Mouse (Mus musculus): ENCODE data around the gene Nup93. TPM values are rescaled to one million over a fixed set of nuclear protein-coding genes. Genes with fewer than 3 reads are reported as not detected.

Nup93 gene
- polyA plus RNA-seq, 1 experiment from 2014 or later: 54.0 TPM

DNA sequence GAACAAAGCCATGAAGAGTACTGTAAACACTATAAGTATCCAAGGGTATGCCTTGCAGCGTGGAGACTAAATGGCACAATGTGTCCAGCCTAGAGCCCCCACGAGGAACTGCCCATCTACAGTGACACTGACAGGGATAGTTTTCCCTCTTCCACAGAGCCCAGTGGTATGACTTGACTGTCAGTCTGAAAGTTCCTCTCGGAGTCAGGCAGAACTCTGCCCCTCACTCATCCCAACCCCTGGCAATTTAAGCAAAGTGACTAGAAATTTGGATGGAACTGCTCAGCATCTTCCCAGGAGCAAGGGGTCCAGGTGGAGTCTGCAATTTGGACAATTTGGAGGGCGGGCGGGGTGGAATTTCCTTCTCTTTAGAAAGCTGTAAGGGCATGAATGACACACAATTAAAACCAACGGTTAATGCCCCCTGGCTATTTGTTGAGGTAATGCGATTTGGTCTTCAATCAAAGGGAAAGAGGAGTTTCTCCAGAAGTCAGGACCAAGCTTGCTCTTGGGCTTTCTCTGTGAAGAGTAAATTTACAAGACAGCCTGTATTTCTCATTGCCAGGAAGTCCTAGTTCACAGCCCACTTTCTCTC lies 39.6 kb upstream of the Nup93 start:
- Histone ChIP-seq H3K4me1 (ENCODE audit: control insufficient read depth, insufficient read depth, low read depth, low read length) (peaks cover 18% of the 10 kb centered on the region), H3K9ac (ENCODE audit: low read depth, low read length) (no peak overlapping the region), H3K9me3 (ENCODE audit: control insufficient read depth, low read length) (no peaks in the 10 kb centered on the region), H3K4me3 (ENCODE audit: low read length) (no peak overlapping the region), H3K4me2 (ENCODE audit: low read length) (no peak overlapping the region), H3K27ac (ENCODE audit: low read depth, low read length) (no peak overlapping the region), H3K27me3 (replicated peaks; ENCODE audit: control insufficient read depth, insufficient read depth, low read length) (peaks cover 42% of the 10 kb centered on the region), H3K36me3 (ENCODE audit: control insufficient read depth, insufficient read depth, low read length) (no peaks in the 10 kb centered on the region)
- ATAC-seq: no peak
- 35% methylated on average over 7 of the region's 7 CpGs for WGBS

DNA sequence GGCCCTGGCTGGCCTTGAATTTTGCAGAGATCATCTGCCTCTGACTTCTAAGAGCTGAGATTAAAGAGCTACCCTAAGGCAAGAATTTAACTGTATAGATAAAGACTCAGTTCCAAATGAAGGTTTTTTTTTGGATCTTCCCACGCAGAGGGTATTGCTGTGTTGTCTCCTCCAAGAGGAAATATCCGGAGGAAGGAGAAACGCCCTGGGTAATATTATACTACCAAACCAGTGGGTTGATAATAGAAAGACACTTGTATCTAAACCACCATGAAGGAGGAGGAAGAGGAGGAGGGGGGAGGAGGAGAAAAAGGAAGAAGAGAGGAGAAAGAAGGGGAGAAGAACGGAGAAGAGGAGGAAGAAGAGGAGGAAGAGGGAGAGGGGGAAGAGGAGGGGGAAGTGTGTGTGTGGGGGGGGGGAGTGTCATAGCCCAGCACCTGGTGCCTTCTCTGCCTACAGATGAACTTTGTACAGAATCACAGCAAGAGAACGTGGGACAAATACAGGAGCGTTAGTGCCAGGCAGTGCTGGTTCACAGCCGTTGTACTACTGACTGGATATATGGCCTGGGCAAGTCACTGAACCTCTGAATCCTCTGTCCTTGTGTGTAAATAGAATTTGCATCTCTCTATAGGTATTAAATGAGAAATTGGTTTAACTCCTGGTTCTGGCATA lies 36.5 kb upstream of the Nup93 start:
- Histone ChIP-seq H3K4me2 (ENCODE audit: low read length) (no peak overlapping the region), H3K27me3 (replicated peaks; ENCODE audit: control insufficient read depth, insufficient read depth, low read length) (peaks cover 41% of the 10 kb centered on the region)

DNA sequence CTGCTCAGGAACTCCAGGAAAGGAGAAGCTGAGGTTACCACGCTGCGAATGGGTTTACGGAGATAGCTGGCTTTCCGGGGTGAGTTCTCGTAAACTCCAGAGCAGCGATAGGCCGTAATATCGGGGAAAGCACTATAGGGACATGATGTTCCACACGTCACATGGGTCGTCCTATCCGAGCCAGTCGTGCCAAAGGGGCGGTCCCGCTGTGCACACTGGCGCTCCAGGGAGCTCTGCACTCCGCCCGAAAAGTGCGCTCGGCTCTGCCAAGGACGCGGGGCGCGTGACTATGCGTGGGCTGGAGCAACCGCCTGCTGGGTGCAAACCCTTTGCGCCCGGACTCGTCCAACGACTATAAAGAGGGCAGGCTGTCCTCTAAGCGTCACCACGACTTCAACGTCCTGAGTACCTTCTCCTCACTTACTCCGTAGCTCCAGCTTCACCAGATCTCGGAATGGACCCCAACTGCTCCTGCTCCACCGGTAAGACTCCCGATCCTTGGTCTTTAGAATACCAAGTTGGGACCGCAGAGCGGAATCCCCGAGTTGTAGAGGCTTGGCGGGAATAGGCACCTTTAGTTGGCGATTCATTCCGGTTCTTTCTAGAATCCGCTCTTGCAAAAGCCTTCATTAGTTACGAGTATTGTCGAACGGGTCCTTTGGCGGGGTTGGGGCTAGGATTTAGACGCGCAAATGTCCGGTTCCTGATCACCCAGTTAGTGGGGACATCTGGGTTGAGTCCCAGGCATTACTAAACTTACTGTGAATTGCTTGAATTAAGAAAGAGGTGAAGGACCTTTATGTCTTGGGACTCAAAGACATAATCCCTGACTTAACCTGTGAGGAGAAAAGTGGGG lies 35.3 kb upstream of the Nup93 start, which contains the start of gene Mt1:
TSS of gene Mt1 (plus strand) at position 226 of the 856 bp plus-strand sequence.
- Histone ChIP-seq H3K4me1 (ENCODE audit: control insufficient read depth, insufficient read depth, low read depth, low read length) (peaks cover 19% of the 10 kb centered on the region), H3K36me3 (ENCODE audit: control insufficient read depth, insufficient read depth, low read length) (no peaks in the 10 kb centered on the region), H3K27ac (ENCODE audit: low read depth, low read length) (no peak within 1 kb of the TSS), H3K27me3 (replicated peaks; ENCODE audit: control insufficient read depth, insufficient read depth, low read length) (peaks cover 45% of the 10 kb centered on the region), H3K9me3 (ENCODE audit: control insufficient read depth, low read length) (no peaks in the 10 kb centered on the region), H3K9ac (ENCODE audit: low read depth, low read length) (peak within 1 kb of the TSS; percentile 6), H3K4me2 (ENCODE audit: low read length) (peak within 1 kb of the TSS; percentile 76), H3K4me3 (ENCODE audit: low read length) (peak within 1 kb of the TSS; percentile 37)
- under 1% methylated on average over 50 of the region's 50 CpGs for WGBS
- ATAC-seq: peak; percentile 87

More for the DNA sequence above, 36.5 kb upstream of the Nup93 start:
- WGBS: 70% methylated on average over 7 of the region's 7 CpGs
- H3K27ac ChIP-seq (ENCODE audit: low read depth, low read length): no peak overlapping the region
- H3K4me1 ChIP-seq (ENCODE audit: control insufficient read depth, insufficient read depth, low read depth, low read length): peaks cover 18% of the 10 kb centered on the region
- no peaks in the 10 kb centered on the region for H3K9me3 ChIP-seq (ENCODE audit: control insufficient read depth, low read length)
- no peak overlapping the region for H3K4me3 ChIP-seq (ENCODE audit: low read length)
- no peak for ATAC-seq
- no peak overlapping the region for H3K9ac ChIP-seq (ENCODE audit: low read depth, low read length)
- H3K36me3 ChIP-seq (ENCODE audit: control insufficient read depth, insufficient read depth, low read length): no peaks in the 10 kb centered on the region

DNA sequence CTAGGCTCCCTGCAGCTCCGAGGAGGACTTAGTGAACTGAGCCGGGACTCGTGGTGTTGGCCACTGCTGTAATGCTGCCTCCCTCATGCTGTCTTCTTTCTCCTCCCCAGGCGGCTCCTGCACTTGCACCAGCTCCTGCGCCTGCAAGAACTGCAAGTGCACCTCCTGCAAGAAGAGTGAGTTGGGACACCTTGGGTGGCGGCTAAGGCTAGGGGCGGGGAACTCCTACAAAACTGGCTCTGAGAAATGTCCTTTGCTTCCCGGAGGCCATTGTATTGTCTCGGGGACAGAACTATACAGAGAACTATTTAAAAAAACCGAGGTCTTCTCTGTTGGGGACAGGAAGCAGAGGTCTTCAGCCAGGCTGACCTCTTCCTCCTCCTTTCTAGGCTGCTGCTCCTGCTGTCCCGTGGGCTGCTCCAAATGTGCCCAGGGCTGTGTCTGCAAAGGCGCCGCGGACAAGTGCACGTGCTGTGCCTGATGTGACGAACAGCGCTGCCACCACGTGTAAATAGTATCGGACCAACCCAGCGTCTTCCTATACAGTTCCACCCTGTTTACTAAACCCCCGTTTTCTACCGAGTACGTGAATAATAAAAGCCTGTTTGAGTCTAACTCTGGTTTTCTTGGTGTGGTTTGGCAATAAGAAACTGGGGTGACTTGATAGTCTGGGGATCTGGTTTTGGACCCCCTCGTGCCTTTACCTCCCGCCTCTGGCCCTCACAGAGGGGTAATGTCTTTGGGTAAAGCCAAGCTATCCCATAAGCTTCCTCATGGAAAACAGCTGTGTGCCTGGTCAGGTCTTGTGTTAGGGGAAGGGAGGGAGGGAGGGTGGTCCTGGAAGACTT lies 34.4 kb upstream of the Nup93 start:
- no peak for ATAC-seq
- Histone ChIP-seq H3K4me3 (ENCODE audit: low read length) (peak overlapping the region; percentile 37), H3K4me2 (ENCODE audit: low read length) (peak overlapping the region; percentile 76), H3K9ac (ENCODE audit: low read depth, low read length) (peak overlapping the region; percentile 6), H3K36me3 (ENCODE audit: control insufficient read depth, insufficient read depth, low read length) (no peaks in the 10 kb centered on the region), H3K27me3 (replicated peaks; ENCODE audit: control insufficient read depth, insufficient read depth, low read length) (peaks cover 45% of the 10 kb centered on the region), H3K27ac (ENCODE audit: low read depth, low read length) (no peak overlapping the region), H3K9me3 (ENCODE audit: control insufficient read depth, low read length) (no peaks in the 10 kb centered on the region), H3K4me1 (ENCODE audit: control insufficient read depth, insufficient read depth, low read depth, low read length) (peaks cover 19% of the 10 kb centered on the region)
- WGBS: 5% methylated on average over 25 of the region's 25 CpGs

DNA sequence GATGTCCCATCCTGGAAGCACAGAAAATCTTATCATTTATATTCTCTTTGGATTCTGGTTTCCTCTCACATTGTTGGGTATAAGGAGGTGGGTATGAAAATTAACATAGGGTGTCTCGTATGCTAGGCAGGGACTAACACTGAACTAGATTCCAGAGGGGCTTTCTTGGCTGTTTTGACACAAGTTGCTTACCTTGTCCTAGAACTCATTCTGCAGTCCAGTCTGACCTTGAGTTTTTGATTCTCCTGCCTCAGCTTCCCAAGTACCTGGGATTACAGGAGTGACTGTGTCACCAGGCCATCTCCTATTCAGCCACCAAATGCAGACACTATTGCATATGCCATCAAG lies 33.8 kb upstream of the Nup93 start:
- Histone ChIP-seq H3K9ac (ENCODE audit: low read depth, low read length) (no peak overlapping the region), H3K27me3 (replicated peaks; ENCODE audit: control insufficient read depth, insufficient read depth, low read length) (peaks cover 48% of the 10 kb centered on the region), H3K4me2 (ENCODE audit: low read length) (peak overlapping the region; percentile 76; the same call in 1 of the 2 replicates), H3K9me3 (ENCODE audit: control insufficient read depth, low read length) (no peaks in the 10 kb centered on the region), H3K27ac (ENCODE audit: low read depth, low read length) (no peak overlapping the region), H3K36me3 (ENCODE audit: control insufficient read depth, insufficient read depth, low read length) (no peaks in the 10 kb centered on the region), H3K4me1 (ENCODE audit: control insufficient read depth, insufficient read depth, low read depth, low read length) (peaks cover 19% of the 10 kb centered on the region), H3K4me3 (ENCODE audit: low read length) (no peak overlapping the region)
- no peak for ATAC-seq
- WGBS: 70% methylated on average over 1 of the region's 1 CpGs

DNA sequence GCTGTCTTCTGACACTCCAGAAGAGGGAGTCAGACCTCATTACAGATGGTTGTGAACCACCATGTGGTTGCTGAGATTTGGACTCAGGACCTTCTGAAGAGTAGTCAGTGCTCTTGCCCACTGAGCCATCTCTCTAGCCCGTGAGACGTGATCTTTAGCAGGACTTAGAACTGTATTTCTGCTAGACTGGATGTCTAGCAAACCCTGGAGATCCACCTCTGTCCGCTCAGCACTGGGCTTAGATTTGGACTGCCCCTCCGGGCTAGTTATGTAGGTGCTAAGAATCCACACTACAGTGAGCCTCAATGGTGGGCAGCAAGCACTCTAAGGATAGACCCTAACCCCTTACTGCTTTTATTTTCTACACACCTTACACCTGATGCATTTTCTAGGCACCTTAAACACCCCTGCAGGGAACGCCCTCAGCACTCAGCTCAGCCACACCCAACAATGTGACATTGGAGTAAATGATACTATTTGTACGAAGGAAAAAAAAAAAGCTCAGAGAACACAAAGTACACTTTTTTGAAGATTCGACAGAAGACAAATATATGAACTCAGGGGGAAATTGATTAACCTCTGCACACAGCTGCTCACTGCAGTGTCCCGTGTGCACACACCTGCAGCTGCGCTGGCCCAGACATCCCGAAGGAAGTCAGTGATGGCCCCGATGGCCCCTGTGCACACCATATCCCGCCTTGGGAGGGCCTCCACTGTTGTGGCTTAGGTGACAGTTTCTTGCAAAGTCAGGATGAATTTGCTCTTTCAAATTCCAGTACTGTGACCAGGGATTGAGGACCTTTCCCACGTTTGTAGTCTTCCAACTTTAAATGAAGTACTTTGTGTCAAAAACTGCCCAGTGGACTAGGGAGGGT lies 32.1 kb upstream of the Nup93 start:
- no peak overlapping the region for H3K9ac ChIP-seq (ENCODE audit: low read depth, low read length)
- no peaks in the 10 kb centered on the region for H3K9me3 ChIP-seq (ENCODE audit: control insufficient read depth, low read length)
- peaks cover 28% of the 10 kb centered on the region for H3K4me1 ChIP-seq (ENCODE audit: control insufficient read depth, insufficient read depth, low read depth, low read length)
- H3K4me2 ChIP-seq (ENCODE audit: low read length): peak overlapping the region; percentile 50
- peaks cover 47% of the 10 kb centered on the region for H3K27me3 ChIP-seq (replicated peaks; ENCODE audit: control insufficient read depth, insufficient read depth, low read length)
- no peak for ATAC-seq
- H3K4me3 ChIP-seq (ENCODE audit: low read length): no peak overlapping the region
- no peaks in the 10 kb centered on the region for H3K36me3 ChIP-seq (ENCODE audit: control insufficient read depth, insufficient read depth, low read length)
- H3K27ac ChIP-seq (ENCODE audit: low read depth, low read length): no peak overlapping the region
- 70% methylated on average over 13 of the region's 13 CpGs for WGBS

DNA sequence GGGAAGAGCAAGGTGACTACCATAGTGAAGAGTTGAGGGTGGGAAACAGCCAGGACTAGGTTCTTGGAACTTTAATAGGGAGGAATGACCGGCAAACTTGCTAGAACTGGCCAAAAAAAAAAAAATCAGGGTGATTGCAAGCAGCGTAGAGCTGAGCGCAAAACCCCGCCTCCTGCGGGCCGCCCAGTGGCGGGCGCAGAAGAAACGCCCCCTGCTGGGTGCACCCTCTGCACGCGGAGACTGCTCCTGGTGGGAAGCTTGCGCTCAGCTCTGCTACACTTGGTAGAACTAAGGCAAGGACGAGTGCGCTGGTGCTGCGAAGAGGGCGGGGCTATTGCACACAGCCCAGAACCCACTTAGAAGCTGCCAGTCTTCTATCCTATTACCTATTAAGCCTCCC lies 31.2 kb upstream of the Nup93 start:
- H3K4me3 ChIP-seq (ENCODE audit: low read length): peak overlapping the region; percentile 16; the same call in 1 of the 2 replicates
- H3K27me3 ChIP-seq (replicated peaks; ENCODE audit: control insufficient read depth, insufficient read depth, low read length): peaks cover 45% of the 10 kb centered on the region
- peak; percentile 35 for ATAC-seq
- H3K9me3 ChIP-seq (ENCODE audit: control insufficient read depth, low read length): no peaks in the 10 kb centered on the region
- no peaks in the 10 kb centered on the region for H3K36me3 ChIP-seq (ENCODE audit: control insufficient read depth, insufficient read depth, low read length)
- H3K27ac ChIP-seq (ENCODE audit: low read depth, low read length): no peak overlapping the region
- WGBS: under 1% methylated on average over 16 of the region's 16 CpGs
- 0 out of 2 replicates have a peak overlapping the region, but pooled peaks have one; percentile 8 for H3K9ac ChIP-seq (ENCODE audit: low read depth, low read length)
- peaks cover 29% of the 10 kb centered on the region for H3K4me1 ChIP-seq (ENCODE audit: control insufficient read depth, insufficient read depth, low read depth, low read length)
- peak overlapping the region; percentile 50 for H3K4me2 ChIP-seq (ENCODE audit: low read length)

DNA sequence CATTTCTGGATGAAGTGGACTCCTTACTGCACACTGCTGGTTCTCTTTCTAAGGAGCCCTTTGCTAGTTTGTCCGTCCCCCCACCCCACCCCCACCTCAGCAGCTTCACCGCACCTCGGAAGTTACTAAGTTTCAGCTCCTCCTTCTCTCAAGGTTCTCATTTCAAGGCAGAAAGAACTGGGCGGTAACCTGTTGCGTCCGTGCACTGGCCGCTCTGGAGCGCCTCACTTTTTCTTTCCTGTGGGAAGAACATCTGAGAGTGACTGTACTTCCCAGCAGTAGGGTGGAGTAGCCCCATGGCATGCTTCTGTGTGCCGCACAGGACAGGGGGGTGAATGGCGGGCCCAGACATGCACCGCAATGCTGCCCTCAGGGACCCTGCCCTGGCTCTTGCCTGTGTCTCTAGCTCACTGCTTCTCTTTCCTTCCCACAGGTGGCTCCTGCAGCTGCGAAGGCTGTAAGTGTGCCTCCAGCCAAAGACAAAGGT lies 30.0 kb upstream of the Nup93 start:
- H3K4me1 ChIP-seq (ENCODE audit: control insufficient read depth, insufficient read depth, low read depth, low read length): peaks cover 26% of the 10 kb centered on the region
- no peak overlapping the region for H3K4me3 ChIP-seq (ENCODE audit: low read length)
- H3K27ac ChIP-seq (ENCODE audit: low read depth, low read length): no peak overlapping the region
- no peak for ATAC-seq
- peaks cover 45% of the 10 kb centered on the region for H3K27me3 ChIP-seq (replicated peaks; ENCODE audit: control insufficient read depth, insufficient read depth, low read length)
- 31% methylated on average over 12 of the region's 12 CpGs for WGBS
- H3K9ac ChIP-seq (ENCODE audit: low read depth, low read length): no peak overlapping the region
- H3K9me3 ChIP-seq (ENCODE audit: control insufficient read depth, low read length): no peaks in the 10 kb centered on the region
- H3K36me3 ChIP-seq (ENCODE audit: control insufficient read depth, insufficient read depth, low read length): no peaks in the 10 kb centered on the region
- no peak overlapping the region for H3K4me2 ChIP-seq (ENCODE audit: low read length)
